In genomic region chr15:50260057-50260456, GRCm38 (mm10) we compare ENCODE assay signal across 23 mouse cellular contexts.
DNase-seq lines count a peak whose midpoint lies in the region; ATAC-seq lines count a peak whose summit lies in the region.
"Had no signal": no experiment of that assay in that cellular context is flagged by ENCODE, and none has a peak within 500 bp of the region (broad histone marks: within the 10 kb centered on the region; RNA-seq: fewer than 3 reads in every experiment).

No protein-coding gene starts in this region.

- WGBS in liver, embryonic 12.5 days (ENCODE audit: insufficient replicate concordance), result 60% methylated on average over 2 of the region's 2 CpGs
- WGBS in liver, embryonic 11.5 days, result 74% methylated on average over 2 of the region's 2 CpGs

- no peak overlapping the region for H3K9ac ChIP-seq in liver, embryonic 12.5 days
- no peak overlapping the region for H3K9ac ChIP-seq in liver, embryonic 11.5 days (ENCODE audit: low read depth, low read length)
- H3K9ac ChIP-seq: embryonic facial prominence, embryonic 12.5 days; hindbrain, embryonic 15.5 days; limb, embryonic 15.5 days; lung, embryonic 15.5 days; midbrain, embryonic 13.5 days; neural tube, embryonic 13.5 days had no signal

- no peak for DNase-seq in liver, embryonic 11.5 days (ENCODE audit: low spot score)
- DNase-seq in MN1 (ENCODE audit: low spot score), result peak; percentile 55
- DNase-seq in urinary bladder, postnatal 4 days (ENCODE audit: low spot score in 2 of 2), result no peak
- no peak for DNase-seq in spleen, adult 18-20 months
- DNase-seq in left cerebral cortex, postnatal 10 days (ENCODE audit: extremely low spot score in 1 of 2, low spot score in 2 of 2), result no peak
- DNase-seq: adrenal gland, adult 8-10 months; cerebellum, adult 9-10 months; kidney, adult 2 months; kidney, postnatal 14 days; layer of hippocampus, postnatal 36 days; thymus, postnatal 25 days had no signal

- no peaks in the 10 kb centered on the region for H3K36me3 ChIP-seq in liver, embryonic 12.5 days
- no peaks in the 10 kb centered on the region for H3K36me3 ChIP-seq in liver, embryonic 11.5 days (ENCODE audit: control insufficient read depth, insufficient read depth, low read length)
- H3K36me3 ChIP-seq: embryonic facial prominence, embryonic 12.5 days; hindbrain, embryonic 15.5 days; limb, embryonic 15.5 days; lung, embryonic 15.5 days; midbrain, embryonic 13.5 days; neural tube, embryonic 13.5 days had no signal

- H3K4me1 ChIP-seq in liver, embryonic 12.5 days, result no peaks in the 10 kb centered on the region
- no peaks in the 10 kb centered on the region for H3K4me1 ChIP-seq in liver, embryonic 11.5 days (replicated peaks; ENCODE audit: control insufficient read depth, insufficient read depth, low read length)
- H3K4me1 ChIP-seq: embryonic facial prominence, embryonic 12.5 days; hindbrain, embryonic 15.5 days; lung, embryonic 15.5 days; midbrain, embryonic 13.5 days; neural tube, embryonic 13.5 days had no signal

- no peak overlapping the region for H3K27ac ChIP-seq in liver, embryonic 12.5 days
- H3K27ac ChIP-seq in liver, embryonic 11.5 days (ENCODE audit: low read depth, low read length), result no peak overlapping the region
- H3K27ac ChIP-seq: embryonic facial prominence, embryonic 12.5 days; hindbrain, embryonic 15.5 days; layer of hippocampus, adult 2 months; limb, embryonic 15.5 days; lung, embryonic 15.5 days; macrophage; midbrain, embryonic 13.5 days; neural tube, embryonic 13.5 days had no signal

- no peaks in the 10 kb centered on the region for H3K27me3 ChIP-seq in liver, embryonic 12.5 days (replicated peaks)
- no peaks in the 10 kb centered on the region for H3K27me3 ChIP-seq in liver, embryonic 11.5 days (replicated peaks; ENCODE audit: control insufficient read depth, insufficient read depth, low read length)
- H3K27me3 ChIP-seq: embryonic facial prominence, embryonic 12.5 days; hindbrain, embryonic 15.5 days; limb, embryonic 15.5 days; lung, embryonic 15.5 days; midbrain, embryonic 13.5 days; neural tube, embryonic 13.5 days had no signal

- no peak overlapping the region for H3K4me2 ChIP-seq in liver, embryonic 12.5 days
- no peak overlapping the region for H3K4me2 ChIP-seq in liver, embryonic 11.5 days
- H3K4me2 ChIP-seq: embryonic facial prominence, embryonic 12.5 days; heart, embryonic 11.5 days; hindbrain, embryonic 15.5 days; limb, embryonic 15.5 days; lung, embryonic 15.5 days; midbrain, embryonic 13.5 days; neural tube, embryonic 13.5 days had no signal

- H3K9me3 ChIP-seq in liver, embryonic 12.5 days (replicated peaks), result no peaks in the 10 kb centered on the region
- no peaks in the 10 kb centered on the region for H3K9me3 ChIP-seq in liver, embryonic 11.5 days (ENCODE audit: control insufficient read depth, low read length)
- H3K9me3 ChIP-seq: embryonic facial prominence, embryonic 12.5 days; hindbrain, embryonic 15.5 days; limb, embryonic 15.5 days; lung, embryonic 15.5 days; midbrain, embryonic 13.5 days; neural tube, embryonic 13.5 days had no signal

- intact Hi-C loops in left cerebral cortex, postnatal 10 days (cut with DNase I), result no loop called here

- peak; percentile 44; the same call in 1 of the 2 replicates for ATAC-seq in liver, embryonic 12.5 days
- no peak for ATAC-seq in liver, embryonic 11.5 days (replicated peaks; ENCODE audit: low FRiP score)
- ATAC-seq in hematopoietic stem cell, adult 5-6 weeks (replicated peaks in 1 of 2; ENCODE audit: insufficient read depth in 1 of 2, low FRiP score in 2 of 2, low TSS enrichment in 1 of 2, low read depth in 1 of 2, poor library complexity in 2 of 2, severe bottlenecking in 2 of 2), result peak; percentile 87 to 90
- ATAC-seq: forebrain, embryonic 16.5 days; midbrain, embryonic 13.5 days had no signal

- H3K4me3 ChIP-seq in liver, embryonic 12.5 days, result no peak overlapping the region
- no peak overlapping the region for H3K4me3 ChIP-seq in liver, embryonic 11.5 days (ENCODE audit: low read depth, low read length)
- H3K4me3 ChIP-seq: embryonic facial prominence, embryonic 12.5 days; hindbrain, embryonic 15.5 days; layer of hippocampus, adult 2 months; limb, embryonic 15.5 days; lung, embryonic 15.5 days; midbrain, embryonic 13.5 days; neural tube, embryonic 13.5 days had no signal
